Mouse (Mus musculus) myocyte (in vitro differentiated cells): ENCODE measurements around the gene Fzr1.

ENCODE experiments used
- E2F4 ChIP-seq: IDR thresholded peaks from one replicate; pipeline ENCODE4 v1.6.1; 2011; ENCODE audit warnings: mild to moderate bottlenecking, control low read depth, moderate library complexity; ENCODE audit not compliant: insufficient read depth
- MAX ChIP-seq: IDR thresholded peaks from one replicate; pipeline ENCODE4 v1.6.1; 2011; ENCODE audit warnings: low read depth, mild to moderate bottlenecking, control low read depth
- MYOD1 ChIP-seq, 3 experiments: IDR thresholded peaks; one replicate each; pipeline ENCODE4 v1.6.1; 2011; ENCODE audit warnings: control low read depth in 2 of 3, low read depth in 2 of 3, mild to moderate bottlenecking in 2 of 3, moderate library complexity in 1 of 3; ENCODE audit not compliant: insufficient read length in 2 of 3, control insufficient read depth in 1 of 3
- MYOG ChIP-seq, 3 experiments: IDR thresholded peaks; one replicate each; pipeline ENCODE4 v1.6.1; 2011; ENCODE audit warnings: control low read depth in 2 of 3, low read depth in 2 of 3, mild to moderate bottlenecking in 2 of 3; ENCODE audit not compliant: insufficient read length in 2 of 3, control insufficient read depth in 1 of 3, insufficient read depth in 1 of 3
- POLR2A ChIP-seq: IDR thresholded peaks from one replicate; pipeline ENCODE4 v1.6.1; 2011; ENCODE audit warnings: low read depth, mild to moderate bottlenecking, control low read depth, moderate library complexity; ENCODE audit not compliant: insufficient read length
- POLR2AphosphoS2 ChIP-seq: IDR thresholded peaks from one replicate; pipeline ENCODE4 v1.6.1; 2011; ENCODE audit warnings: low read depth, control low read depth; ENCODE audit not compliant: insufficient read length
- REST ChIP-seq: IDR thresholded peaks from one replicate; pipeline ENCODE4 v1.6.1; 2011; ENCODE audit warnings: mild to moderate bottlenecking, control low read depth, moderate library complexity; ENCODE audit not compliant: insufficient read depth, insufficient read length
- SRF ChIP-seq: IDR thresholded peaks from one replicate; pipeline ENCODE4 v1.6.1; 2011; ENCODE audit warnings: low read depth; ENCODE audit not compliant: control insufficient read depth, insufficient read length
- TCF12 ChIP-seq: IDR thresholded peaks from one replicate; pipeline ENCODE4 v1.6.1; 2011; ENCODE audit warnings: mild to moderate bottlenecking, control low read depth; ENCODE audit not compliant: poor library complexity, insufficient read depth, severe bottlenecking
- USF1 ChIP-seq: IDR thresholded peaks from one replicate; pipeline ENCODE4 v1.6.1; 2011; ENCODE audit warnings: low read depth, mild to moderate bottlenecking, control low read depth, moderate library complexity

GRCm38 (mm10) chr10:81340551-81341332, 37.6 kb downstream of the Fzr1 start:
- TF ChIP-seq E2F4 (no peak), MYOG (IDR thresholded peaks at IDR 0.05; ENCODE audit: control insufficient read depth in 1 of 3, insufficient read depth in 1 of 3, insufficient read length in 2 of 3, low read depth in 2 of 3) (no peak), POLR2A (no peak), MYOD1 (IDR thresholded peaks at IDR 0.05; ENCODE audit: control insufficient read depth in 1 of 3, insufficient read length in 2 of 3, low read depth in 2 of 3) (no peak), MAX (no peak), POLR2AphosphoS2 (no peak), TCF12 (no peak), USF1 (no peak), REST (no peak), SRF (no peak)
